Mouse (Mus musculus) testis, adult 2 months (tissue): ENCODE data around the gene Ubl4b. TPM values are rescaled to one million over a fixed set of nuclear protein-coding genes. Genes with fewer than 3 reads are reported as not detected.
A peak's percentile ranks its signal among the peaks of the same experiment; 100 is the strongest.

Experiments
- H3K27ac ChIP-seq: fragments of 200-500 bp; 2 replicates; pipeline ENCODE4 v1.5.1; 2012; ENCODE audit warnings: low read depth, low read length; ENCODE audit not compliant: control insufficient read depth, insufficient read depth
- H3K27me3 ChIP-seq: fragments of 200-500 bp; 2 replicates; pipeline ENCODE4 v1.6.1; 2012; ENCODE audit warnings: mild to moderate bottlenecking, low read length, moderate library complexity; ENCODE audit not compliant: control insufficient read depth, insufficient read depth
- H3K36me3 ChIP-seq: fragments of 200-500 bp; 2 replicates; pipeline ENCODE4 v1.6.1; 2012; ENCODE audit warnings: mild to moderate bottlenecking, low read length; ENCODE audit not compliant: control insufficient read depth, insufficient read depth
- H3K4me1 ChIP-seq: fragments of 200-500 bp; 2 replicates; pipeline ENCODE4 v1.6.1; 2012; ENCODE audit warnings: low read length; ENCODE audit not compliant: control insufficient read depth, insufficient read depth
- H3K4me3 ChIP-seq: fragments of 200-500 bp; 2 replicates; pipeline ENCODE4 v1.5.1; 2012; ENCODE audit warnings: low read depth, mild to moderate bottlenecking, low read length, moderate library complexity, mixed read lengths; ENCODE audit not compliant: control insufficient read depth
- CTCF ChIP-seq: fragments of 200-500 bp; IDR thresholded peaks from 2 replicates; pipeline ENCODE4 v1.5.1; 2012; ENCODE audit warnings: low read depth, mild to moderate bottlenecking, inconsistent platforms, low read length, moderate library complexity; ENCODE audit not compliant: control insufficient read depth, insufficient read depth, insufficient replicate concordance
- POLR2A ChIP-seq: fragments of 200-500 bp; IDR thresholded peaks from 2 replicates; pipeline ENCODE4 v1.6.1; 2012; ENCODE audit warnings: low read depth, mild to moderate bottlenecking, inconsistent platforms, low read length, moderate library complexity; ENCODE audit not compliant: control insufficient read depth
- polyA plus RNA-seq: library from polyadenylated mRNA; depleted of rRNA; stranded (reverse); fragments of >200 nt; gene quantifications from 2 replicates; pipeline ENCODE4 v1.2.3, GENCODE M21; 2012

Gene Ubl4b
- polyA plus RNA-seq, 1 experiment: 255 TPM

DNA sequence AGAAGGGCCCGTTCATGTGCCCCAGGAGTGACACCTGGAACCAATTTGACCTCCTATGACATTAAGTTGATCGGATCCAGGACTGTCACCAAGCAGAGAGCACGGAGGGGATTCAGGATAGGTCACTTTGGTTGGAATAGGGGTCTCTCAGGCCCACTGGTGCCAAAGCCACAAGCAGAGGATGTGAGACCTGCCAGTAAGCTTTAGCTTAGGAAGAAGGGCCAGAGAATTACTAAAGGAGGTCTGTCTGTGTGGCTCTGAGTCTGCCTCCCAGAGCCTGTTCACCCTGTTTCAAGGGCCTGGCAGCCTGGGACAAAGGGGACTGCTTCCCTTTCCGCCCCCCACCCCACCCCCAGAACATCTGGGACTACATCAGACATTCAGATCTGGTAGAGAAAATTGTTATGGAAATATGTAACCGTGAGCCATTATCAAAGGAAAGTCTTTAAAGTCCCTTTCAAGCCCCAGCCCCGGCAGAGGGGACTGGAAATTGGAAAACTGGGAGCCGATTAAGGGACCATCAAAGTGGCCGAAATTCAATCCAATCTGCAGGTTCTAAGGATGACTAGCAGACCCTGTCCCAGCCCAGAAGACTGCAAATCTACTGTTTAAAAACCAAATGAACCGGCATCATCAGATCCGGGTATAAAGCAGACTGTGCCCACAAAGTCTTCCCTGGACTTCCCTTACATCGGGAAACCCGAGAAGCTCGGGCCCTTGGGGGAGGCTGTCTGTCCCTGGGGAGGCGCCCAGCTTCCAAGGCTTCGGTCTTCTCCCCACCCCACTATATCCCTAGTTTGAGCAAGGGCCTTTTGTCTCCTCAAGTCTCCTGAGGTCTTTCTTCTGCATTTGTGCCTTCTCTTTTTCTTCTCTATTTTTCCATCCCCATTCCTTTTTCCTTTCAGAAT, 26.5 kb upstream of the Ubl4b start:
- TF ChIP-seq CTCF: no peak
- no peak for TF ChIP-seq POLR2A
- H3K27me3 ChIP-seq: no peaks in the 10 kb centered on the region
- no peak overlapping the region for H3K27ac ChIP-seq
- H3K4me1 ChIP-seq: peaks cover 5% of the 10 kb centered on the region; the same call in 1 of the 2 replicates
- H3K4me3 ChIP-seq: no peak overlapping the region
- H3K36me3 ChIP-seq: no peaks in the 10 kb centered on the region

DNA sequence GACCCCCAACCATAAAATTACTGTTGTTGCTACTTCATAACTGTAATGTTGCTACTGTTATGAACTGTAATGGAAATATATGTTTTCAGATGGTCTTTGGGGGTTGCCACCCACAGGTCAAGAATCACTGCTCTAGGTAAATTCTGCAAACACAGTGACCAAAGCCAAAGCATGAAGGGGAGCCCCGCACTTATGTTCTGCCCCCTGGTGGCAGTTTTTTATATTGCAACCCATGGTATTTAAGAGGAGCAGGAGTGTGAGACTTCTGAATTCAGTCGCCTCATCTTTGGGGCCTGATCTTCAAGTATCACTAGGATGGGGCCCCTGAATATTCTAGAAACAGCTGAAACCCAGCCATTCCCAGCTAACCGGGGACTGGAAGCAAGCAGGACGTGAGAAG, 24.6 kb upstream of the Ubl4b start:
- peaks cover 5% of the 10 kb centered on the region; the same call in 1 of the 2 replicates for H3K4me1 ChIP-seq
- TF ChIP-seq POLR2A (no peak), CTCF (peak; percentile 21; the same call in 1 of the 2 replicates)
- H3K4me3 ChIP-seq: no peak overlapping the region
- H3K27me3 ChIP-seq: no peaks in the 10 kb centered on the region
- H3K36me3 ChIP-seq: no peaks in the 10 kb centered on the region
- H3K27ac ChIP-seq: no peak overlapping the region

DNA sequence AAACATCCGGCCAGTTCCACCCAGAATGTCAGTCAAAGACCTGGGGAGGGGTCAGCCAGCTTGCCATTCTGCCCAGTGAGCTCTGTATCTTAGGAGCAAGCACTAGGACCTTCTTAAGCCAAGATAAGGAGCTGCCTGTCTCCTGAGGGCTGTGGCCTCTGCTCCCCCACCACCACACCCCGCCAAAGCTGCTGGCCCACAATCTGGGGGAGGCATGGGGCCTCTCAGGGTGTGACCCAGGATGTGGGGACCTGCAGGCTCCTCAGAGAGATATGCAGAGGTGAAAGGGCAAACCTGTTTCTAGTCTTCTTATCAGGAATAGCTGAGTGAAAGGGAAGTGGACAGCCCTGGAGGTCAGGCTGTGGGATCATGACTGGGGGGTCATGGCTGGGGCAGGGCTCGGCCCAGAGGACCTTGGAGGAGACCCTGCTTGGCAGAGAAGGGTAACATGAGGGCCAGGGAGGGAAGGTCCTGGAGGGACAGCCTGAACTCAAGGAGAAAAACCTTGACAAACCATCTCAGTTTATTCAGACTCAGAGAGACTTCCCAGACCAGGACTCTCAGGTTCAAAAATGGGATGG, 23.0 kb upstream of the Ubl4b start:
- Histone ChIP-seq H3K27me3 (no peaks in the 10 kb centered on the region), H3K36me3 (no peaks in the 10 kb centered on the region), H3K4me3 (no peak overlapping the region), H3K4me1 (peaks cover 2% of the 10 kb centered on the region; the same call in 1 of the 2 replicates), H3K27ac (no peak overlapping the region)
- no peak for TF ChIP-seq POLR2A
- no peak for TF ChIP-seq CTCF

DNA sequence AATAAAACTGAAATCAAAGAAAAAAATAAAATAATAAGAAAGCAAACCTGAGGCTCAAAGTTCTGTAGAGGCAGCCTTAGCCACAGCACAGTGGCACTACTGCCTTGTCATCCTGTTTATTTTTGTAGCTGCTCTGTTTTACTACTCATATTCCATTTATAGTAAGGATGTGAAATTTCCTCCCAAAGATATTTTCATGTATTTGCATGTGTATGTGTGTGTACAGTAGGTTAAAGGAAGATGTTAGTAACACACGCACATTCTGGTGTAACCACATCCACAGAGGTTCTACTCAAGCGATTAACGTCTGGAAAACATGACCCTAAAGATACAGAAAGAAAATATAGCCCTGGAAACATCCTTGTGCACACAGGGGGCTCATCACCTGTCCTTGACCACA, 21.9 kb upstream of the Ubl4b start:
- TF ChIP-seq POLR2A (no peak), CTCF (no peak)
- no peak overlapping the region for H3K27ac ChIP-seq
- no peak overlapping the region for H3K4me3 ChIP-seq
- H3K4me1 ChIP-seq: no peaks in the 10 kb centered on the region
- H3K27me3 ChIP-seq: no peaks in the 10 kb centered on the region
- H3K36me3 ChIP-seq: no peaks in the 10 kb centered on the region

DNA sequence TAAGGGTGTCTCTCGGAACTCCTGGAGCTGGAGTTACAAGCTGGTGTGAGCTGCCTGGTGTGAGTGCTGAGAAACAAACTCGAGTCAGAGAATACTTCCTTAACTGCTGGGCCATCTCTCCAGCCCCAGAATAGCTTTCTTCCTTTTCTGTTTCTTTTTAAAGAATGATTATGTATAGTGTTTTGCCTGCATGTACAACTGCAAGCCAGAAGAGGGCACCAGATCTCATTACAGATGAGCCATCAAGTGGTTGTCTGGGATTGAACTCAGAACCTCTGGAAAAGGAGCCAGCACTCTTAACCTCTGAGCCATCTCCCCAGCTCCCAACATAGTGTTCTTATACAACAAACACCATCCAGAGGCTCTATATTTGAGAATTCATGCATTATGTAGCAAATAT, 16.3 kb upstream of the Ubl4b start:
- no peak for TF ChIP-seq POLR2A
- TF ChIP-seq CTCF: no peak
- Histone ChIP-seq H3K4me1 (no peaks in the 10 kb centered on the region), H3K36me3 (no peaks in the 10 kb centered on the region), H3K27me3 (no peaks in the 10 kb centered on the region), H3K4me3 (no peak overlapping the region), H3K27ac (no peak overlapping the region)

DNA sequence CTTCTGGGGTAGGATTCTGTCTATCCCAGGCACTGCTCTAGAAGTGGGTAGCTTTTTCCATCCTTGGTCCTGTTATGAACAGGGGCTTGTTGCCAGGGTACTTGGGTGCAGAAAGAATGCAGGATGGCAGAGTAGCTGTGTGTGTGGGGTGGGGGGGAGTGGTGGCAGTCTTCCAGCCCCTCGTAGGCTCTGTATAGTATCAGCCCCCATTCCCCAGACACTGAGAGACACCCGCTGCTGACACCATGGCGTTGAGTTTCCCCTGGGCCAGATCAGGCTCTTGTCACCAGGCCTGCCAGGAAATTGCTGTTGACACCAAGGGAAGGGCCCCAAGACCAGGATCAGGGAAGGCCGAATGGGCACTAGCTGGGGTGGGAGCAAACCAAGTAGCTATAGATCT, 13.8 kb upstream of the Ubl4b start:
- H3K4me3 ChIP-seq: no peak overlapping the region
- H3K27ac ChIP-seq: no peak overlapping the region
- no peaks in the 10 kb centered on the region for H3K4me1 ChIP-seq
- no peaks in the 10 kb centered on the region for H3K27me3 ChIP-seq
- TF ChIP-seq CTCF (no peak), POLR2A (no peak)
- H3K36me3 ChIP-seq: no peaks in the 10 kb centered on the region

DNA sequence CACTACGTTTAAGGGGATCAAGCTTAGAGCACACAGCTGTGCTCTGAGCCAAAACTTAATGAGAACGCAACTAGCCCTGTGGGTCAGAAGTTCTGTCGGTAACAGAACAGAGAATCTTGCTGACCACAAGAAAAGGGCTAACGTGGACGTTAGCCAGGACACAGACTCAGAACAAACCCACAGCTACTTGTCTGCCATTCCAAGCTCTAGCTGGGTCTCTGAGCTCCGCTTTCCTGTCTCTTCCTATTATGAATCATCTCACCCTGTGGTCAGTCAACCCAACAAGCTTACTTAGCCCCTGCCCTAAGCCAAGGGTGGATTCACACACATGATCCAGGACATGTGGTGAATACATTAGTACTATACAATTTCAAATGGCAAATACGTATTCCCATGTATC, 12.9 kb upstream of the Ubl4b start:
- no peaks in the 10 kb centered on the region for H3K27me3 ChIP-seq
- H3K27ac ChIP-seq: no peak overlapping the region
- no peaks in the 10 kb centered on the region for H3K36me3 ChIP-seq
- H3K4me1 ChIP-seq: no peaks in the 10 kb centered on the region
- TF ChIP-seq POLR2A (no peak), CTCF (no peak)
- H3K4me3 ChIP-seq: no peak overlapping the region
